Mouse (Mus musculus) heart, postnatal 10 days (tissue): ENCODE measurements around the gene Emc8. TPM values are rescaled to one million over a fixed set of nuclear protein-coding genes. Genes with fewer than 3 reads are reported as not detected.

ENCODE experiments used
- DNase-seq, 2 experiments: peaks; one replicate each; pipeline ENCODE4 v3.0.0; 2021
- intact Hi-C: fragments of 180-260 bp; cut with DNase I; formaldehyde crosslinking; loops from one replicate; pipeline ENCODE4 v1.15.1; 2025
- total RNA-seq, 2 experiments: library from RNA; stranded (reverse); gene quantifications; 2 replicates each; pipeline ENCODE4 v1.2.3; 2021

Gene Emc8
- total RNA-seq, 2 experiments from 2014 or later: 65.9 to 68.6 TPM

DNA sequence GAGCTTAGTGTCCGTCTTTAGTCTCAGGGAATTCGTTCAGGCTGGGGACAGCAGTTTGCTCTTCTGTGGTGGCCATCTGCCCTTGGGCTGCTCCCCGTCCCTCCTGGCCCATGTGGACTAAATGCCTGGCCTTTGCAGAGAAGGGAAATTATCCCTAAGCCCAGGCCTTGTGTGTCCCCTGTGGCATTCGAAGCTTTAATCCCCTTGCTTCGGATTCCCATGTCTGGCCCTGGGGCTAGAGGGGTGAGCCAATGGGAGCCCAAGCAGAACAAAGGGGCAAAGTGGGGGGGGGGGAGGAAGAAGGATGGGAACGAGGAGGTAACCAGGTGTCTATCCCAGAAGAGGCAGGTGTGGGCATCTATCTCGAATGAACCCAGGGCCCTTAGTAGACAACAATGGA lies 20.8 kb downstream of the Emc8 start, which contains the start of gene 1190005I06Rik:
Gene 1190005I06Rik (minus strand): TSS at position 101 of the 400 bp plus-strand sequence.
- intact Hi-C loops: no loop called here
- DNase-seq: no peak

DNA sequence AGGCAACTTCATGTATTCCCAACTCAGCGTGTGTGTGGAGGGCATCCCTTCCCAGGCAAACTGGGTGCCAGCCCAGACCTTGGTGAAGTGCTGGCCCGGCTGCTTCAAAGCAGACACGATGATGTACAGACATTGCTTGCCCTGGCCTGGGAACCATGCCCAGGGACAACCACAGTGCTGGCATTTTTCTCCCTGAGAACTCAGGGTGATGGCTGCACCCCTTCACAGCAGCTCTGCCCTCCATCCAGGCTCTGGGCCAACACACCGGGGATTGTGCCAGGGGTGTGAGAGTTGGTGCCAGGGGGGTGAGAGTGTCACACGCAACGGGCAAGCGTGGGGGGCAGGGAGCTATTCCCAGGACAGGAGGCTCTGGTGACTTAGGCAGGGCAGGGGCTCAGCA lies 23.7 kb downstream of the Emc8 start:
- intact Hi-C loops: no loop called here
- DNase-seq: peak; percentile 92 to 93

DNA sequence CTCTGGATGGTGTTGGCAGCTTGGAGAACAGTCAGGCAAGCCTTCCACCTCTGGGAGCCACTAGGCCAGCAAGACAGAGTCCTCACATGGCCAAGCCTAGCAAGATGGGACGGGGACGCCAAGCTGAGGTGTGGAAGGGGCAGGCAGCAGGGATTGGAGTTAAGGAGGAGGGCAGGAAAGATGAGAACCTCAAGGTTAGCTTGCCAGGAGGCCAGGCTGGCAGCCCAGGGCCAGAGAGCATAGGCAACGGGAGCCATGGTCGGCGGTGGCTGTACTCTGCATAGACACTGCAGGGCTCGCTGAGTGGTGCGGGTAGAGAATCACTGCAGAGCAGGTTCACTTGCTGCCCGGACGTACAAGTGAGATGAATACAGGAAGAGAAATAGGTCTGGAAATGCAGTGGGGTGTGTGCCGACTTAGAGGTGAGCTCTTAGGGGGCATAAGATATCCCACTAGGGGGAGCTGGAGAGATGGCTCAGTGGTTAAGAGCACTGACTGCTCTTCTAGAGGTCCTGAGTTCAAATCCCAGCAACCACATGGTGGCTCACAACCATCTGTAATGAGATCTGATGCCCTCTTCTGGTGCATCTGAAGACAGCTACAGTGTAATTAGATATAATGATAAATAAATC lies 26.2 kb downstream of the Emc8 start:
- DNase-seq: no peak
- intact Hi-C loops: no loop called here

DNA sequence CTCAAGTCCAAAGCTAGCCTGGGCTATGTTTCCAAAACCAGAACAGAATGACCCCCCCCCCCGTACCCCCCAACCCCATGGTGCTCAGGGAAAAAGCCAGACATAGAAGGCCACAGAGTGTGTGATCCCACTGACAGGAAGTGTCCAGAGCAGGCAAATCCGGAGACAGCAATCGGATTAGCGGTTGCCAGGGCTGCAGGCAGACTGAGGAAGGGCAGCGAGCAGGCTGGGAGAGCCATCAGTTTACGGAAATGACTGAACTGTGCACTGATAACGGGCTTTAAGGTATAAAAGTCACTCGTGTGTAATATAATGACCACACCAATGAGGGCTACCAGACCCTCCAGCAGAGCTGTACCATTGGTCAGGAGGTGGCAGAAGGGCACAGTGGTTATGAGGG lies 27.1 kb downstream of the Emc8 start:
- DNase-seq: no peak
- intact Hi-C loops: no loop called here

DNA sequence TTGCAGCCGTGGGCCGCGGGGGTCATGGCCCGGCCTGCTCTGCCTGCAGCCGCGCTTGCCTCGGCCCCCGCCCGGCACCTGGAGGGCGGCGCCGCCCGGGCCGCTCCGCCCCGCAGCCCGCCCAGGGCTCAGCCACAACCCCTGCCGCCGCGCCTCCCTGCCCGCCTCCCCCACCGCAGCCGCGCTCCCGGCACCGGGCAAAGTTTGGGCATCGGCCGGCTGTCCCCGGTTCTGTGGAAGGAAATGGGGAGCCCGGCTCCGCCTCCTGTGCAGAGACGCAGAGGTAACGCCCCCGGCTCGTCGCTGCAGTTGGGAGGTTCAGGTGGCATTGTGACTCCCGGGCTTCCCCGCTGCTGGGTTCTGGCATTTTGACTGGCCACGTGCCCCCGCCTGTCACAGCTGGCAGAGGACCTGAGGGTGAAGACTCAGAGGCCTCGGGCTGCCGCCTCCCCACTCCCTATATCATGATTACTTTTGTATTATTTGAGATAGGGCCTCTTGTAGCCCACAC lies 34.0 kb downstream of the Emc8 start:
- peak; percentile 80 to 82 for DNase-seq
- intact Hi-C loops: no loop called here

DNA sequence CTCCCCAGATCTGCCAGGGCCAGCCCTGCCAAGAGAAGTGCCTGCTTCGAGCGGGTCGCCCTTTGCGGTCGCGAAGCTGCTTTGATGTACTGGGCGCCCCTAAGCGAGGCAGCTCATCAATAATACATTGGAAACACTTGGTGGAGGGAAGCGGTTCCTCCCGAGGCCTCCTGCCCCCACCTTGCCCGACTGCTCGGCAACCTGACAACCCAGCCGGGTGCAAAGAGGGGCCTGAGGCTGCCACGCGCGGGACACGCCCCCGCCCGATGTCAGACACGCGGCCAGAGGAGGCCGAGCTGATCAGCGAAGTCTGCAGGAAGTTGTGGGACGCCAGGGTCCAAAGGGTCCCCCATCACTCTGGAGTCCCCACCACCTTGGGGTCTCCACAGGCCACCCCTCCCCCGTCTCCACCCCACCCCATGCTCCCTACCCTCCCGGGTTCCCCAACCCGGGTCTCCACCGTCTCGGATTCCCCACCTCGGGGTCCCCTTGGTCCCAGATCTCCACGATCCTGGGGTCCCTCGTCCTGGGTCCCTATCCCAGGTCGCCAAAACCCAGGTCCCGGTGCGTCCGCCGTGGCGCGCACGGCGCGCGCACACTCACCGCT lies 34.6 kb downstream of the Emc8 start:
- intact Hi-C loops: no loop called here
- DNase-seq: peak; percentile 28 to 47

DNA sequence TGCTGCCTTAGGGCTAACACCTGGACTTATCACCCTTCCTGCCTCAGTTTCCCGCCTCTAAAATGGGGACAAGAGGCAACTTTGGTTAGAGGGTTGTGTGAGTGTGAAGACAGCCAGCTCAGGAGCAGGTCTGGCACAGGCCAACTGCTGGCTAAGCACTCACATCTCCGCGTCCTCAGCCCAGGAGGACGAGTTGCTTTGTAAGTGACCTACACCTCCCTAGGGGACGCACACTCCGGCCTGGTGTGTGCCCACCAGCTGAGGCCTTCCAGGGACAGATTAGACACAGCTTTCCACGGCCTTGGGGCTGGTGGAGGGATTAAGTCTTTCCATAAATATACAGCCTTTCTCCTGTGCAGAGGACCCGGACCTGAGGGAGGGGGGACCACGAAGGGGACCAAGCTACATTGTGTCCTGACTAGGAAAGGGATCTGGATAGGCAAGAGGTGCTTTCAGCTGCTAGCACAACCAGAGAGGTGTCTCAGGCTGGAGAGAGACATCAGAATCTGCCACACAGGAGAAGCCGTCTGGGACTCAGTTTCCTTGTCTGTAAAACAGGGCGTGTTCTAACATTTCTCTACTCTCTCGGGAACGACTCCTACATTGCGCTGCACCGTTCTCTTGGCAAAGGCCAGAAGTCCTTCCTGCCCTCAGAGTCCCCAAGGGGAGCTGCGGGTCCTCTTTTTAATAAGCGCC lies 35.3 kb downstream of the Emc8 start:
- intact Hi-C loops: no loop called here
- DNase-seq: no peak

DNA sequence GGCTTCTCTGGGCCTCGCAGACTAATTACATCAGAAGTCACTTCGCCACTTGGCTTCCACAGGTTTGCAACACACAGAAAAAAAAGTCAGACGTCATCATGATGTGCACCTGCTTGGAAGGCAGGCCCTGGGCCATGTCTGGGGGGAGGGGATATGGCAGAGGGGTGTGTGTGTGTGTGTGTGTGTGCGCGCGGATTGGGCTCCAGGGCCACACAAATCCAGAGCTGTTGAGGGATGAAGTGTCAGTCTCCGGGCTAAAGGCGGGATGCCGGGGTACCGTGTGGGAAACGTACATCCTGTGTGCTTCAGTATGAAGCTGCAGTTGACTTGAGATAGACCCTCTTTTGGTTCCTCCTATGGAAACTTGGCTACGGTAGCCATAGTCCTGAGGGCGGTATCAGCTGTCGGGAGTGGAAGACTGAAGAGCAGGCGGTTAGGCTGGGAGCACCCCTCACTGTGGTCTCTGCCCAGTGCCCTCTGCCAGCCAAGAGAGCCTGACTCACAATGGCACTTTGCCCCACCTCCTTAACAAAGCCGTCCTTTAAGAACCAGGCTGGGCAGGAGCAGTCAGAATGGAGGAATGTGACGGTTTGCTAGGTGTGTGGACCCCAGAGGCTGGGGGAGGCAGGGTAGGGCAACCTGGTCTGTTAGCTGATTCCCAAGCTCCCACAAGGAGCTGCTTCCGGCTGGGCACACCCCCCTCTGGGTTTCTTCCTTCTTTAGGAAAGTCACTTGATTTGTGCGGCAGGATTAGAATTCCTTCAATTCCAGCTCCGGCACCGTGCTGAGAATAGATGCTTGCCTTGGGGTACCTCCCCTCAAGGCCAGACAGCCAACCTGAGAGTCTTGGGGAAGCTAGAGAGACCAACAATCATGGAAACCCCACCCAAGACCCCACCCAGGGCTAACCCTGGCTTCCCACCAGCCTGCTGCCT lies 36.7 kb downstream of the Emc8 start:
- DNase-seq: peak; percentile 34 to 47
- intact Hi-C loops: no loop called here

DNA sequence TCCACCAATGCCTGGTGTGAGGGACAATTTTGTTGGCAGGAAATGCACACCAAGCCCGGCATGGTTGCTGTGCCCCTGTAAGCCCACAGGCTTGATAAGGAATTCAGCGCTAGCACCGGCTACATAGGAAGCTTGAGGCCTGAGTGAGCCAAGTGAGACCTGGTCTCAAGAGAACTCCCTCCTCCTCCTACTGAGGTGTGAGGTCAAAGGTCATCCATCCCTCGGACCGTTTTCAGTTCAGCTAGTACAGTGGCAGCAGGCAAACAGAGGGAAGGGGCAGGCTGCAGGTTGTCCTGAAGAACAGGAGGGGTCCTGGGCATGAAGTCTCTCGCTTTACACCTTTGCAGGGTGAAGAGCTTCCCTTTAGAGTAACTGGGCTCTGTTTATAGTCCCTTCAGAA lies 37.5 kb downstream of the Emc8 start:
- DNase-seq: no peak
- intact Hi-C loops: no loop called here

DNA sequence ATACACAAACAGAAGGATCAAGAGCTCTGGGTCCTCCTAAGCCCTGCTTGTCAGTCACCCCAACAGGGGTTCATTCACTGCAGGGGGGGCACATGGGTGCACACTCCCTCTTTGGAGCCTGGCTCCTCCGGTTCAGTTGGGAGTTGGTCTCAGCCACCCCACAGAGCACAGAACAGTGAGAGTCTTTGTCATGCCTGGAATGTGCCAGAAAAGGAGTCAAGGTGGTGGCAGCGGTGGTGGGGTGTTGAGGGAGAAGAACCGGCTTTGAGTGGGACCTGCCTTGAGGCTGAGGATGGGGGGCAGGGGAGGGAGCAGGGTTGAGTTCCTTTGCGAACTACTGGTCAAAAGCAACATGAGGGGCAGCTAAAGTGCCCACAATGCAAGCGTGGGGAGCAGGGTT lies 38.3 kb downstream of the Emc8 start:
- no peak for DNase-seq
- intact Hi-C loops: no loop called here

DNA sequence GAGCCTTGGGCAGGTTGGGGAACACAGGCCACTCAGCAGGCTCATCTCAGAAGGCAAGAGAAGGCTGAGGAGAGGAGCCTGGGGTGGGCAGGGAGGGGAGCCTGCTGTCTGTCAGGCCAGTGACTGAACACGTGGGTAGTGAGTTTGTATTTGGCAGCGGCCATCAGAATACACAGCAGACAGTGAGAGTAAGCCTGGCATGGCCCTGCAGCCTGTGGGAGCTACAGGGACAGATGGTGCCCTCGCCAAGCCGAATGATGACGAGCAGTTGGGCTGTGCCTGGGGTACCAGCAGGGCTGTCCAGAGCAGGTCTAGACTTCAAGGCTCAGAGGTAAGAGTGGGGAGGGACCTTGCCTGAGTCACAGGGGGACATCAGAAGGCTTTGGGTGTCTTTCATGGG lies 41.1 kb downstream of the Emc8 start:
- intact Hi-C loops: no loop called here

DNA sequence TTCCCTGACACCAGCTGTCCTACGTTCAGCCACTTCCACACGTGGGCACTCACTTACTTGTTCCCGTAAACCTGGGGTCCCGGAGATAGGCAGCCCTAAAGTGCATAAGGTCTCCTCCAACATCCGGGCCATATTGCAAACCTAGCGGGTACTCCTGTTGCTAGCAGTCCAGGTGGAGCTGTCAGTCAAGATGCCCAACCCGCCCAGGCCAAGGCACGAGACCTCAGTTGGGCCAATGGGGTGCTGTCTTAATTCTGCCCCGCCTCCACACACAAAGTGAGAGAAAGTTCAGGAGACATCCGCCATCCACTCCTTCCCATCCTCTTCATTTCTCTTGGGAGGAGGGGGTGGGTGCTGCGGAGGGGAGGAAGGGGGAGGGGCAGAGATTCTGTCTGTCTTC lies 41.9 kb downstream of the Emc8 start:
- intact Hi-C loops: no loop called here
- no peak for DNase-seq

More for the DNA sequence above, 41.1 kb downstream of the Emc8 start:
- no peak for DNase-seq

DNA sequence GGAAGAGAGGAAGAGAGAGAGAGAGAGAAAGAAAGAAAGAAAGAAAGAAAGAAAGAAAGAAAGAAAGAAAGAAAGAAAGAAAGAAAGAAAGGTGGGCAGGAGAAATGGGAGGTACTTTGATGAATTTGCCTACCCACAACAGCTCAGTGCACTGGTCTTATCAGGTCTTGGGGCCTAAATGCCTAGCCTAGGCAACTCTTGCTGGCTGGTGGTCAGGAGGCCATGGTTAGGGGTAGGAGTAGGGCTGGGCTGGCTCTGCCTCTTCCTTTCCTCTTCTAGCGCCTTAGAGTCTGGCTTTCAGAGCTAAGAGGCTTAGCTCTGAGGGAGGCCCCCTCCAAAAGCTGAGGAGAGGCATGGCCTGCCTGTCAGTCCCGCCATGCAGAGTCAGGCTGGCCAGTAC lies 44.8 kb downstream of the Emc8 start:
- intact Hi-C loops: no loop called here
- DNase-seq: no peak

DNA sequence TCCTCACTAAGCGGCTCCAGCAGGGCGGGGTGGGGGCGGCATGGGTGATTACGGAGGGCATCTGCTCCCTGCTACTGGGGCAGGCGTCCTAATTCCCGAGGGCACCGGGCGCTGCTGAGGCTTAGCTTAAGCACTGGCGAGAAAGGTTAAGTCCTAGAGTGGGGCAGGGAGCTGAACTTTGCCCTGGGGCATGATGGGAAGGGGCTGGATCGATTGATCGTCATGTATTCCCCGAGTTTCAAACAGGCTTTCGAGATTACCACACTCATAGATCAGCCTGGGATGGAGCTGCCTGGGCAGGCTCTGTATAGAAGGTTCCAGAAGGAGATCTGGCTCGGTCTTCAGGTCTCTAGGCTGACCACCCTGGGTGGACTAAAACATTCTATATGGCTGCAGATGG lies 46.2 kb downstream of the Emc8 start:
- intact Hi-C loops: no loop called here

DNA sequence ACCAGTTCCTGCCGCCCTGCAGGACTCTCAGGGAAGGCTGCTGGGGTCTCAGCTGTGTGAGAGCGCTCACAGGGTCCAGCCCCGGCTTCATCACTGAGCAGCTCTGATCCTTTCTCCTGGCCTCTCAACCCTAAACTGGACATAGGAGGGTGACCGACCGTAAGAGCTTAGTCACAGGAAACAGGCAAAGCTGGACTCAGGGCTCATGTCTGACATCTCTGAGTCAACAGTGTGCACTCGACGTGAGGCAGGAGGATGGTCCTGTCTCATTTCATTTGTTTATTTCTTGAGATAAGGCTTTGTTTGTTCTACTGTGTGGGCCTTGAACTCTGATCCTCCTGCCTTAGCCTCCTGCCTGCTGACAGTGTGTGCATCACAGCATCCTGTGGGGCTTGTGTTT lies 47.9 kb downstream of the Emc8 start:
- no peak for DNase-seq
- intact Hi-C loops: no loop called here

More for the DNA sequence above, 46.2 kb downstream of the Emc8 start:
- no peak for DNase-seq

DNA sequence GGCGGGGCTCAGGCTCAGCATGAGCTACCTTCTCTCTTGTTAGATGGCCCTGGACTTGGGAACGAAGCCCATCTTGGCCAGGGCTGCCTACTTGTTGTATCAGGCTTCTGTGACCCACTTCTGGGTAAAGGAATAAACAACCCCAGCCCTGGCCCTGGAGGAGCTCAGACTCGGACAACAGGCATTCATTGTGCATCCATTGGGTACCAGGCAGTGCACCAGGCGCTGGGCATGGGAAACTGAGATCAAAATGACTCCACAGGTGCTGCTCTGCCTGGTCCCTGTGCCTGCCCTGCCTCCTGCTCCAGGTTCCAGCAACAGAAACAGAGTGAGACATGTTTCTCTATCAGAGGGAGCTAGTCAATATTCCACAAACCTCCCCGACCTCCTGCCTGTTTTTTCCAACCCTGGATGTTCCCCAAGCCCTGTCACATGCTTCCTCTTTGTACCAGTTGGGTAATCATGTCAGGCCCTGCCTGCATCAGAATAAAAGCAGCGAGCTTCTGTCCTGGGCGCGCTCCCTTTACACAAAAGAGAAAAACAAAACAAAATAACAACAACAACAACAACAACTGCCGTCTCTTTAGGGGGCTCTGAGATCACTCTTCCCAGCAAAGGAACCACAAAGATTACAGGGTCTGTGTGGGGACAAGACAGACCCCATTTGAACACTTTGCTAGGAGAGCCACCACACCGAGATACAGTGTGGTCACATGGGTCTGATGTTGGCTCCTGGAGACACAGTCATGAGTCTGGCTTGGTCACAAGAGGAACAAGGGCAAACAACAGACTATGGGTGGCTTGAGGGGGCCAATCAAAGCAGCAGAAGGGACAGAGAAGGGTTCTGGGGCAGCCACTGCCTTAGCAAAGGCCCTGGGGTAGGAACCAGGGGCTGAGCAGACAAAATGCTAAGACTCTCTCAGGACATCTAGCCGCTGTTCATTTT lies 48.9 kb downstream of the Emc8 start:
- peak; percentile 59 to 68 for DNase-seq
- intact Hi-C loops: no loop called here

DNA sequence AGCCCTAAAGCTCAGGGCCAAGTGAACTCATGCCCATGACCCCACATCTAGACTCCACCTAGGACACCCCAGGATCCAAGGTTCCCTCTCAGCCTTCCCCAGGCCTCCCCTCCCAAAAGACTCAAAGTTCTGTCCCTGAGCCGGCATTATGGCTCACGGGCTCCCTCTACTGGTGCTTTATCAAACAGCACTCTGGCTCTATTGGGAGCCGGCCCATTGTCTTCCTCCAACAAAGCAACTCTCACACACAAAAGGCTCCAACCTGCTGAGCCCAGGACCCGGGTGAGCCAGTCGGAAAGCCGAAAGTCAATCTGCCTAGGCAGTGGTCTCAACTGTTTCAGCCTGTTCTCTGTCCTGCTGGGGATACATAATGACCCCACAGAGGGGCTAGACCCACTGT lies 50.3 kb downstream of the Emc8 start:
- intact Hi-C loops: no loop called here
- DNase-seq: peak; percentile 76 to 88

DNA sequence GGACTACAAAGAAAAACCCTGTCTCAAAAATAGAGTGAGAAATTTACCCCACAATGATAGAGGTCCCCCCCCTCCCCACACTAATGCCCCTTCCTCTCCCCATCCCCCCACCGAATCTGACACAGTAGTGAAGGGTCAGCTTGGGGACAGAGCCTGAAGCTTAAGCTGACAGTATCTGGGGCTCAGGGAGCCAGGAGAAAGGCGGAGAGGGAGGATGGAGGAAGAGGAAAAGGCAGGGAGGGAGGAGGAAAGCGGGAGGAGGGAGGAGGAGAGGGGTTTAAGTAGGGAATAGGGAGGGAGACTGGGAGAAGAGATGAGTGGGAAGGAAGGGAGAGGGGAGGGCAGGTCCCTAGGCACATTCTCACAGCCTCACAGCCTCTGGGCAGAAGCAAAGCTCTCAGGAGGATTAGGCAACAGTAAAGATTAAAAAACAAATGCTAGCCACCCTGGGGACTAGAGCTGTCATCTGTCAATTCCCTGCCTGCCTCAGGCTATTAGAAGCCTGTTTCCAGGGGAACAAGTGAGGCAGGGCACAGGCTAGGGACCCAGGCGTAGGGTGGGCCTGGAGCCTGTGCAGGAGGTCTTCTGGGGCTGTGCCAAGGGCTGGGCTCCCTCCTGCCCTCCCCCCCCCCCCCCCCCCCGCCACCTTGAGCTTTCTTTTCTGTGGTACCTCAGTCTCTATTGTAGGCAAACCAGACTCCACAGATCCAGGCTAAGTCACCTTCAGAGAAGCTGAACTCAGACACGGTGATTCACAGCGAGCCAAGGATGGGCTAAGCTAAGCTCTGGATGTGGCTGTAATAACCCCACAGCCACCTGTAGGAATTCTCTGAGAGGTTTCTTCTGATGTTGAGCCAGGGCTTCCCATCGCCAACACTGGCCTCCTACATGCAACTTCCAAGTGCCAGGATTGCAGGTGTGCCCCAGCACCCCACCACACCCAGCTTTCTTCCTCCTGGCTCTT lies 51.4 kb downstream of the Emc8 start:
- DNase-seq: no peak
- intact Hi-C loops: no loop called here

DNA sequence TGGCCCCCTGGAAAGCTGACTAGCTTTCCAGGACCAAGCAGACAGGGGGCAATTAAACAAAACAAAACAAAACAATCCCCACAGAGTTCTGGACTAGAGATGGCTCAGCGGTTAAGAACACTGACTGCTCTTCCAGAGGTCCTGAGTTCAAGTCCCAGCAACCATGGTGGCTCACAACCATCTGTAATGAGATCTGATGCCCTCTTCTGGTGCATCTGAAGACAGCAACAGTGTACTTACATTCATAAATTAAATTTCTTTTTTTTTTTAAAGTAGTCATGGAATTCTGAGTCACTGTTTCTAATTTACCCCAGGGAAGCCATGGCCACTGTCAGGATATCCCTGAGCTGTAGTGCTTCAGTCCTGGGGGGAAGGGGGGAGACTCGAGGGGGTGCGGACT lies 53.9 kb downstream of the Emc8 start:
- intact Hi-C loops: no loop called here
- no peak for DNase-seq
